Mouse (Mus musculus) C2C12 (cell line): ENCODE measurements around the gene Mertk. TPM values are rescaled to one million over a fixed set of nuclear protein-coding genes. Genes with fewer than 3 reads are reported as not detected.

Source experiments
- H3K27me3 ChIP-seq: one replicate; pipeline ENCODE4 v1.6.1; 2011; ENCODE audit not compliant: control insufficient read depth, insufficient read depth, insufficient read length
- H3K36me3 ChIP-seq: one replicate; pipeline ENCODE4 v1.6.1; 2011; ENCODE audit not compliant: control insufficient read depth, insufficient read depth
- H3K4me3 ChIP-seq: one replicate; pipeline ENCODE4 v1.5.1; 2011; ENCODE audit warnings: mild to moderate bottlenecking, control low read depth; ENCODE audit not compliant: poor library complexity, insufficient read depth, severe bottlenecking
- H3K79me2 ChIP-seq: one replicate; pipeline ENCODE4 v1.6.1; 2011; ENCODE audit not compliant: control insufficient read depth, insufficient read depth
- H3K79me3 ChIP-seq: one replicate; pipeline ENCODE4 v1.6.1; 2011; ENCODE audit warnings: low read depth, control low read depth
- H3ac ChIP-seq: one replicate; pipeline ENCODE3; 2011; ENCODE audit warnings: low read depth; ENCODE audit not compliant: control insufficient read depth, insufficient read length
- CEBPB ChIP-seq: IDR thresholded peaks from one replicate; pipeline ENCODE4 v1.6.1; 2011; ENCODE audit warnings: low read depth, mild to moderate bottlenecking, control low read depth, moderate library complexity
- CTCF ChIP-seq: IDR thresholded peaks from one replicate; pipeline ENCODE4 v1.5.1; 2011; ENCODE audit not compliant: control insufficient read depth, insufficient read depth, insufficient read length
- FOSL1 ChIP-seq: IDR thresholded peaks from one replicate; pipeline ENCODE4 v1.8.0; 2011; ENCODE audit warnings: mild to moderate bottlenecking, low read length; ENCODE audit not compliant: poor library complexity, insufficient read depth, severe bottlenecking
- MAX ChIP-seq: IDR thresholded peaks from one replicate; pipeline ENCODE4 v1.6.1; 2011; ENCODE audit warnings: mild to moderate bottlenecking, control low read depth
- MYOD1 ChIP-seq: IDR thresholded peaks from one replicate; pipeline ENCODE4 v1.6.1; 2011; ENCODE audit warnings: low read depth; ENCODE audit not compliant: control insufficient read depth, insufficient read length
- MYOG ChIP-seq: IDR thresholded peaks from one replicate; pipeline ENCODE4 v1.6.1; 2011; ENCODE audit not compliant: control insufficient read depth, insufficient read length; ENCODE audit errors: extremely low read depth
- USF1 ChIP-seq: IDR thresholded peaks from one replicate; pipeline ENCODE4 v1.6.1; 2011; ENCODE audit warnings: low read depth, mild to moderate bottlenecking, control low read depth, moderate library complexity
- polyA plus RNA-seq: library from polyadenylated mRNA; unstranded; fragments of >200 nt; fragmentation: generic; extraction: Trizol; gene quantifications from one replicate; pipeline ENCODE4 v1.2.1, GENCODE M21; 2012; ENCODE audit warnings: missing spikeins

Mertk gene
- polyA plus RNA-seq, 1 experiment = 4.0 TPM

DNA sequence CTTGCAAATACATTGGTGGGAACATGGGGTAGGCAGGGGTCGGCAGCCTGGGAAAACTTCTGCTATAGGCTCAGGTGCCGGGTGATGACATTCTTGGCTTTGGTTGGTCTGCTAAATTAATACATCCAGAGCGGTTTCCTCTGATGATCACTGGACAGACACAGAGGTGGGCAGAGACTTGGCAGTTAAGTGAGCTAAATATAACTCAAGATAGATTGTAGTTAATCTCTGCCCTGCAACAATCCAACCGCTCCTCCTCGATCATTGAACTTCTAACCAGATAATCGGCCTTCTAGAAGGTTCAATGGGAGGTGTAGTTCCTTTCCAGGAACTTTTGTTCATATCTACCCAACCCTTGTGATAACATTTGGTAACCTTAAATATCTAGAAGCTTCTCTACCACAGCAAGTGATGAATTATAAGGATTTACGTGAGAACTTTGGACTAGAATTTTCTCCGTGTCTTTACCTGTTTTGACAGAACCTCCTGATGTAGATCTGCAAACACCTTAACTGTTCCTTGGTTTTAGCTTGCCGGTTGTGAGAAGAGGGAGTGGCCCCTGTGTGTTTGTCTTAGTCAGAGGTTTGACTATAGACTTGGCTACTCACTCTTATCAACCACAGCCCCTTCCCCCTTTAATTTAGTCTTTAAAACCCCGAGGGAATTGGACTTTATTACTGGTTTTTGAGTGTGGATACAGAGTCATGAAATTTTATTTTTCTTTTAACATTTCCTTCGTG lies 92.3 kb downstream of the Mertk start:
- no peaks in the 10 kb centered on the region for H3K79me3 ChIP-seq
- no peak overlapping the region for H3ac ChIP-seq
- H3K79me2 ChIP-seq = no peaks in the 10 kb centered on the region
- TF ChIP-seq CEBPB = no peak
- no peak for TF ChIP-seq FOSL1
- no peak for TF ChIP-seq MAX
- no peak for TF ChIP-seq USF1
- TF ChIP-seq CTCF = no peak
- no peak for TF ChIP-seq MYOD1
- TF ChIP-seq MYOG = no peak
- H3K4me3 ChIP-seq = no peak overlapping the region
- no peaks in the 10 kb centered on the region for H3K27me3 ChIP-seq
- peaks cover 19% of the 10 kb centered on the region for H3K36me3 ChIP-seq

DNA sequence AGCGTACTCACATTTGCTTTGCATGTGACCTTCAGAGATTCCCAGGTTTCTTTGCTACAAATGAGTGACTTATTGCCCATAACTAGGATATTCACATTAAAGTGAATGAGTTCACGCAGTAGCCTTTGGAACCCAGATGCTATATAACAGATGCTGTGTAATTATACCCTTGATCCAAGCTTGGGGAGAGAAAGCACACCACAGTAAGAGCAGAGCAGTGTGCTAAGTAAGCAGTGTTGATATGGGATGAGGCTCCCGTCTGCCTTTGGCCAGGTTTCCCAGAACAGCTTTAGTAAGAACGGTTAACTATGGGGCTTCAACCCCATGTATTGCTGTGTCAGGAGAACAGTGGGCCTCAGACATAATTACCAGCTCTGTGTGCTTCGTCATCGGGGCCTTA lies 95.2 kb downstream of the Mertk start:
- no peak overlapping the region for H3ac ChIP-seq
- TF ChIP-seq MAX (no peak), MYOD1 (no peak), MYOG (no peak), FOSL1 (no peak), CTCF (no peak), CEBPB (no peak), USF1 (no peak)
- H3K79me2 ChIP-seq = no peaks in the 10 kb centered on the region
- H3K36me3 ChIP-seq = peaks cover 23% of the 10 kb centered on the region
- H3K79me3 ChIP-seq = no peaks in the 10 kb centered on the region
- no peak overlapping the region for H3K4me3 ChIP-seq
- H3K27me3 ChIP-seq = no peaks in the 10 kb centered on the region

DNA sequence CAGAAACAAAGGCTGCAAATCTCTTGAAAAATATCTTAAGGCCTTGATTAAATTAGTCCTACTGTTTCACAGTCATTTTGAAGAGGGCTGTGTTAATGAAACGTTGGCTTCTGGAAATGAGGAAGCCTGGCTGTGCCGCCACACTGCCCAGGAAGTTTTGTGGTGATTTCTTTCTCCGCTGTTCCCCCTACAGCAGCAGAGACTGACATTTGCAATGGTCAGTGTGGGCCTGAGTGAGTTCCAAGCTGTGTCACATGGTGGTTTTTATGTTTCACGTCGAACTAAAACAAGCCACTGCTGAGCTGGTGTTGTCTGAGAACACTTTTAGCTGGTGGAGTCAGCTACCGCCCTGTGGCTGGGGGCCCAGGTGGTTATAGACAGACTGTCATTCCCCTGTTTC lies 97.7 kb downstream of the Mertk start:
- TF ChIP-seq FOSL1 (no peak), MAX (no peak), CEBPB (no peak), USF1 (no peak), MYOD1 (no peak), CTCF (no peak), MYOG (no peak)
- Histone ChIP-seq H3K79me3 (no peaks in the 10 kb centered on the region), H3K36me3 (peaks cover 38% of the 10 kb centered on the region), H3K27me3 (no peaks in the 10 kb centered on the region), H3ac (no peak overlapping the region), H3K79me2 (no peaks in the 10 kb centered on the region), H3K4me3 (no peak overlapping the region)

DNA sequence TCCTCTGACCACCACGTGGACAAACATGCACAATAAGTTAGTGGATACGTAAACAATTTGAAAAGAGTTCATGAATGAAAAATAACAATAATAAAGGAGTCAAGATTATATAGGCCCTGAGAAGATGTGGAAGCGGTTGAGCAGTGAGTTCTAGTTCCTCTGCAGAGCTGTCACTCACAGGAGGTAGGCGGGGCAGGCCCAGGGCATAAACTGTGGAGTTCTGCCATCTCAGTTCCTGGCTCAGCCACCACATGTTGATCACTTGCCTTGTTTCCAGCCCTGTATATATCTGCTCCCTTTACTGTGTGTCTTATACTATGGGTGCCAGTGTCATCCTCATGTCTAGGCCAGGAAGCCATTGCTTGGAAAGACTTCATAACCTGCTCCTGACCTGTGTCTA lies 104.7 kb downstream of the Mertk start:
- Histone ChIP-seq H3K4me3 (no peak overlapping the region), H3K79me2 (no peaks in the 10 kb centered on the region), H3ac (no peak overlapping the region), H3K27me3 (no peaks in the 10 kb centered on the region), H3K79me3 (no peaks in the 10 kb centered on the region), H3K36me3 (peaks cover 28% of the 10 kb centered on the region)
- TF ChIP-seq CTCF = no peak
- no peak for TF ChIP-seq MAX
- no peak for TF ChIP-seq USF1
- no peak for TF ChIP-seq FOSL1
- TF ChIP-seq MYOD1 = no peak
- TF ChIP-seq MYOG = no peak
- TF ChIP-seq CEBPB = no peak

DNA sequence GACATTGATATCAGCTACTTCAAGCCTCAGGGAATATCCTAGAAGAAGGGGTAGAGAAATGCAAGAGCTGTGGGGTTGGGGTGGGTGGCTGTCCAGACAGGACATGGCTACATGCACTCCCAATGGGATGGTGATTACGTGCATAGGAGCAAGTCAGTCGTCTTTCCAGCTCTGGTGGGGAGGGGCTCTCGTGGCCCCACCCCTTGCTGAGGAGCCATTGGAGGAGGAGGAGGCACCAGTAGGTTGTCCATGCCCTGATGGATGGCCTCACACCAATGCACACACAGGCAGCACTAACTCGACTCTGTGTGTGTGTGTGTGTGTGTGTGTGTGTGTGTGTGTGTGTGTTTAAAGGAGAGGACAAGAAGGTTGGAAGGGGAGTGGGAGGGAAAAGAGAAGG lies 106.6 kb downstream of the Mertk start:
- no peaks in the 10 kb centered on the region for H3K79me2 ChIP-seq
- H3K4me3 ChIP-seq = no peak overlapping the region
- no peak overlapping the region for H3ac ChIP-seq
- no peaks in the 10 kb centered on the region for H3K27me3 ChIP-seq
- H3K36me3 ChIP-seq = peaks cover 20% of the 10 kb centered on the region
- no peaks in the 10 kb centered on the region for H3K79me3 ChIP-seq
- TF ChIP-seq CTCF (no peak), CEBPB (no peak), FOSL1 (no peak), MAX (no peak), MYOG (no peak), USF1 (no peak), MYOD1 (no peak)
